Mouse (Mus musculus): Measurements from ENCODE around the gene Traf2.

DNA sequence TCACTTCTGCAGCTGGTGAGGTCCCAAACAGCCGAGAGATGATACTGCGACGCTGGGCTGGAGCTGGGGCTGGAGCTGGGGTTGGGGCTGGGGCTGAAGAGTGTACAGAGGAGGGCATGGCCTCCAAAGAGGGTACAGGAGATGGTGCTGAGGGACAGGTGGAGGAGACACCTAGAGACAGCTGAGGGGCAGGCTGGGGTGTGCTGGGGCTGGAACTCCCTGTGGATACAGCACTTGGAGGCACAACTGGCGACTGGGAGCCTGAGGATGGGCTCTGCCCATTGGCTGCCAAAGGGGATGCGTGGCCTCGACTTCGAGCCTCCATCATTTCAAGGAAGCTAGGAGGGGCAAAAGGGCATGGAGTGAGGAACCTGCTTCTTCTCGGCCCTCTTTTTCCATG, 40.5 kb upstream of the Traf2 start:
- TF ChIP-seq POLR2A (IDR thresholded peaks at IDR 0.05; ENCODE audit: borderline replicate concordance, extremely low read depth, low read depth, low read length), result no peak
- TF ChIP-seq CTCF (IDR thresholded peaks at IDR 0.05; ENCODE audit: insufficient read depth, low read length), result no peak
